Mouse (Mus musculus): Measurements from ENCODE around the gene Ola1. TPM values are rescaled to one million over a fixed set of nuclear protein-coding genes. Genes with fewer than 3 reads are reported as not detected.

Ola1 gene
- polyA plus RNA-seq, 2 experiments: 49.7 to 95.4 TPM

DNA sequence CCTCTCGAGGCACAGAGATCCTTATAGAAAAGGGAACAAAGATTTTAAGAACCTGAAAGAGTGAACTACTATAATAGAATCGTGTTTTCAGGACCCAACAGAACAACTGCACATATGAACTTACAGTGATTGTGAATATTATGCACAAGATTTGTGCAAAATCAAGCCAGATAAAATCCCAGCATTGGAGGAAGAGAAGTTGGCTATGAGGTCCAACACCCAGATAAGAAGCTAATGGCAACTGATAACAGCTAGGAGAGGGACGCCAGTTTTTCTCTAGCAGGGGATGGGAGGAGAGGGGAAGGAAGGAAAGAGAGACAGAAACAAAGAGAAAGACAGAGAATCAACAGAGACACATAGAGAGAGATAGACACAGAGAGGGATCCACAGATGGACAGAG, 33.5 kb downstream of the Ola1 start:
- Histone ChIP-seq H3K27ac (replicated peaks; ENCODE audit: low read depth, low read length) (no peak overlapping the region), H3K9ac (ENCODE audit: low read depth, low read length, severe bottlenecking) (no peak overlapping the region), H3K27me3 (ENCODE audit: control insufficient read depth, insufficient read depth, low read length) (no peaks in the 10 kb centered on the region), H3K9me3 (ENCODE audit: control insufficient read depth, low read length) (no peaks in the 10 kb centered on the region), H3K4me3 (replicated peaks; ENCODE audit: low read length) (no peak overlapping the region), H3K4me2 (replicated peaks; ENCODE audit: low read depth, low read length, severe bottlenecking) (no peak overlapping the region), H3K4me1 (ENCODE audit: control insufficient read depth, insufficient read depth, low read length) (no peaks in the 10 kb centered on the region), H3K36me3 (ENCODE audit: control insufficient read depth, insufficient read depth, low read length) (no peaks in the 10 kb centered on the region)
- DNase-seq (ENCODE audit: low spot score) (no peak), ATAC-seq (ENCODE audit: low FRiP score, low read depth) (no peak)
- no peak for TF ChIP-seq POLR2A (IDR thresholded peaks at IDR 0.05; ENCODE audit: borderline replicate concordance, extremely low read depth, insufficient read depth, insufficient read length)
- 82% methylated on average over 3 of the region's 3 CpGs for WGBS

DNA sequence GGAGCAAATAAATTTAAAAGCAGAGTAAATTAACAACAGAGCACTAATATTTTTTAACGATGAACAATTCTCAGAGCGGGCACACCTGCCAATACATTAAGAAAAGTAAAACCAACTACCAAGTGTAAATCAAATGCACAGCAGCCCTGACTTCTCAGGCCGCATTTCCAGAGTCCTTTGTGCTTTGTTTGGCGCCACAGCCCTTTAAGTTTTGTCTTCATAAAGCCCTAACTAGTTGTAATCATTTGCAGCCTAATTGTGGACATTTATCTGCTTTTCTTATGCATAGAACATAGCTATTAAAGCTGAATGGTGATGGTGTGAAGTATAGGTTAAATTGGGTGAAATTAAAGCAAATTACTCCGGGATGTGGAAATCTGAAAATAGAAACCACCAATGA, 49.2 kb downstream of the Ola1 start:
- H3K4me2 ChIP-seq (replicated peaks; ENCODE audit: low read depth, low read length, severe bottlenecking): no peak overlapping the region
- H3K27ac ChIP-seq (replicated peaks; ENCODE audit: low read depth, low read length): no peak overlapping the region
- H3K36me3 ChIP-seq (ENCODE audit: control insufficient read depth, insufficient read depth, low read length): no peaks in the 10 kb centered on the region
- 0 out of 2 replicates have a peak, but pooled peaks cover 6% of the 10 kb centered on the region for H3K4me1 ChIP-seq (ENCODE audit: control insufficient read depth, insufficient read depth, low read length)
- 32% methylated on average over 5 of the region's 5 CpGs for WGBS
- DNase-seq (ENCODE audit: low spot score): no peak
- no peak overlapping the region for H3K9ac ChIP-seq (ENCODE audit: low read depth, low read length, severe bottlenecking)
- no peak for ATAC-seq (ENCODE audit: low FRiP score, low read depth)
- no peaks in the 10 kb centered on the region for H3K27me3 ChIP-seq (ENCODE audit: control insufficient read depth, insufficient read depth, low read length)
- no peak for TF ChIP-seq POLR2A (IDR thresholded peaks at IDR 0.05; ENCODE audit: borderline replicate concordance, extremely low read depth, insufficient read depth, insufficient read length)
- no peaks in the 10 kb centered on the region for H3K9me3 ChIP-seq (ENCODE audit: control insufficient read depth, low read length)
- no peak overlapping the region for H3K4me3 ChIP-seq (replicated peaks; ENCODE audit: low read length)

DNA sequence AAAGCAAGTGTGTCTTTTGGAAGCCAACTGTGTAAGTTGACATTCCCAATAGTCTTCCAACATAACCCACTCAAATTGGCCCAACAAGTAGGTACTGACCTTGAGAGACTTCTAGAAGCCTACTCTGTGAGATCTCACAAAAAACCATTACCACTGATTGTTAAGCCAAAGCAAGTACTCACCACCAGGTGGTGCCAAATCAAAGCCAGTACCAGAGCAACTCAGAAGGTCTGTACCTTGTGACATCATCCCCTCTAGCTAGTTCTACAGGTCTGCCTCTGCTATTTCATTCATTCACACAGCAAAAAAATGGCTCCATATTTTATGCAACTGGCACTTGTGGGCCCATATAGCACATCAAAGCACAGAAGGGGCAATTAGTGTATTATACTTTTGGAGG, 51.6 kb downstream of the Ola1 start:
- Histone ChIP-seq H3K9me3 (ENCODE audit: control insufficient read depth, low read length) (no peaks in the 10 kb centered on the region), H3K9ac (ENCODE audit: low read depth, low read length, severe bottlenecking) (no peak overlapping the region), H3K27ac (replicated peaks; ENCODE audit: low read depth, low read length) (no peak overlapping the region), H3K27me3 (ENCODE audit: control insufficient read depth, insufficient read depth, low read length) (no peaks in the 10 kb centered on the region), H3K4me1 (ENCODE audit: control insufficient read depth, insufficient read depth, low read length) (0 out of 2 replicates have a peak, but pooled peaks cover 6% of the 10 kb centered on the region), H3K4me2 (replicated peaks; ENCODE audit: low read depth, low read length, severe bottlenecking) (no peak overlapping the region), H3K4me3 (replicated peaks; ENCODE audit: low read length) (no peak overlapping the region), H3K36me3 (ENCODE audit: control insufficient read depth, insufficient read depth, low read length) (no peaks in the 10 kb centered on the region)
- no peak for ATAC-seq (ENCODE audit: low FRiP score, low read depth)
- peak; percentile 68 for DNase-seq (ENCODE audit: low spot score)
- no peak for TF ChIP-seq POLR2A (IDR thresholded peaks at IDR 0.05; ENCODE audit: borderline replicate concordance, extremely low read depth, insufficient read depth, insufficient read length)

DNA sequence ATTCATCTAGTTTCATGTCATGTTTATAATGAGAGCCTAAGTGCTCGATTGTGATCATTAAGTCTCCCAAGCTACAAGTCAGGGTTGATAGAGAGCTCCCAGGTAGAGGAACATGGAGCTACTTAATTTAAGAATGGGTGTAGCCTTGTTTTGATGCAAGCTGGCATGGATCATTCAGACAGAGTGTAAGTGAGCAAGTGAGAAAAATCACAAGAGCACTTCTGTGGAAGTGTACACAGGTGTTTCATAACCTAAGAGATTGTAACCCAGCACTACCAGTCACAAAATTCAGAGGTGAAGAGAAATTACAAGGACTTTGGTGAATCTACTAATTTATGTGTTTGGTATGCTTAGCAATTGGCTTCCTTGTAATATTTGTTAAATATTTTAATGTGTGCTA, 54.1 kb downstream of the Ola1 start:
- Histone ChIP-seq H3K27ac (replicated peaks; ENCODE audit: low read depth, low read length) (no peak overlapping the region), H3K4me1 (ENCODE audit: control insufficient read depth, insufficient read depth, low read length) (no peaks in the 10 kb centered on the region), H3K4me2 (replicated peaks; ENCODE audit: low read depth, low read length, severe bottlenecking) (no peak overlapping the region), H3K36me3 (ENCODE audit: control insufficient read depth, insufficient read depth, low read length) (no peaks in the 10 kb centered on the region), H3K9ac (ENCODE audit: low read depth, low read length, severe bottlenecking) (no peak overlapping the region), H3K27me3 (ENCODE audit: control insufficient read depth, insufficient read depth, low read length) (no peaks in the 10 kb centered on the region), H3K9me3 (ENCODE audit: control insufficient read depth, low read length) (no peaks in the 10 kb centered on the region), H3K4me3 (replicated peaks; ENCODE audit: low read length) (no peak overlapping the region)
- DNase-seq (ENCODE audit: low spot score) (no peak), ATAC-seq (ENCODE audit: low FRiP score, low read depth) (no peak)
- TF ChIP-seq POLR2A (IDR thresholded peaks at IDR 0.05; ENCODE audit: borderline replicate concordance, extremely low read depth, insufficient read depth, insufficient read length): no peak
- 74% methylated on average over 1 of the region's 1 CpGs for WGBS

DNA sequence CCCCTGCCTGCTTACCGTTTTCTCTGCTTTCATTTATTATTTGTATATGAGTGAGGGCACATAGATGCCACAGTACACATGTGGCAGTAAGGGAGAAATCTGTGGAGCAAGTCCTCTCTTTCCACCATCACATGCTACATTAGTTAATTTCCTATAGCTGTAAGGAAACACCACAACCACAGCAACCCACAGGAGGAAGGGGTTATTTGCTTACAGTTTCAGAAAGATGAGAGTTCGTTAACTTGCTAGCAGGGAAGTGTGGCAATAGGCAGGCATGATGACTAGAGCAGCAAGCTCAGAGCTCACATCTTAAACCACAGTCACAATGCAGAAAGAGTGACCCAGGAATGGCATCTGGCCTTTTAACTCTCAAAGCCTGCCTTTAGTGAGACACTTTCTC, 58.0 kb downstream of the Ola1 start:
- Histone ChIP-seq H3K27me3 (ENCODE audit: control insufficient read depth, insufficient read depth, low read length) (no peaks in the 10 kb centered on the region), H3K4me3 (replicated peaks; ENCODE audit: low read length) (no peak overlapping the region), H3K9ac (ENCODE audit: low read depth, low read length, severe bottlenecking) (no peak overlapping the region), H3K27ac (replicated peaks; ENCODE audit: low read depth, low read length) (no peak overlapping the region), H3K4me1 (ENCODE audit: control insufficient read depth, insufficient read depth, low read length) (no peaks in the 10 kb centered on the region), H3K4me2 (replicated peaks; ENCODE audit: low read depth, low read length, severe bottlenecking) (no peak overlapping the region), H3K36me3 (ENCODE audit: control insufficient read depth, insufficient read depth, low read length) (peaks cover 9% of the 10 kb centered on the region), H3K9me3 (ENCODE audit: control insufficient read depth, low read length) (no peaks in the 10 kb centered on the region)
- no peak for ATAC-seq (ENCODE audit: low FRiP score, low read depth)
- no peak for TF ChIP-seq POLR2A (IDR thresholded peaks at IDR 0.05; ENCODE audit: borderline replicate concordance, extremely low read depth, insufficient read depth, insufficient read length)
- WGBS: 55% methylated on average over 2 of the region's 2 CpGs
- no peak for DNase-seq (ENCODE audit: low spot score)

DNA sequence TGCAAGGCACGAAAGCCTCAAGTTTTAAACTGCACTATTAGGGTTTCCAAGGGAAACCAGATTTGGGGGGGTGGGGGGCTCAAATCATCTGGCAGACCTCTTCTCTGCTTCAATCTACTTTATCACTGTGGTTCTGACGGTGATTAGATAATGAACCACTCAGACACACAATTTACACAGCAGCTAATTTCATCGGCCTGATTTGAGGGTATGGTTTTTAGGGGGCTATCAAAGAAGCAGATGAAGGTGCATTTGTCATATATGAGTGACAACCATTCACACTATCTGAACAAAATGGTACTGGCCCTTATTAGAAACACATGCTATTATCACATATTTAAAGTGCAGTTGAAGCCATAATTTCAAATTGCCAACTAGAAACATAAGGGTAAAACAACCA, 61.5 kb downstream of the Ola1 start:
- 86% methylated on average over 3 of the region's 3 CpGs for WGBS
- ATAC-seq (ENCODE audit: low FRiP score, low read depth): no peak
- Histone ChIP-seq H3K4me3 (replicated peaks; ENCODE audit: low read length) (no peak overlapping the region), H3K4me1 (ENCODE audit: control insufficient read depth, insufficient read depth, low read length) (no peaks in the 10 kb centered on the region), H3K9ac (ENCODE audit: low read depth, low read length, severe bottlenecking) (no peak overlapping the region), H3K36me3 (ENCODE audit: control insufficient read depth, insufficient read depth, low read length) (peaks cover 22% of the 10 kb centered on the region), H3K9me3 (ENCODE audit: control insufficient read depth, low read length) (no peaks in the 10 kb centered on the region), H3K27ac (replicated peaks; ENCODE audit: low read depth, low read length) (no peak overlapping the region), H3K4me2 (replicated peaks; ENCODE audit: low read depth, low read length, severe bottlenecking) (no peak overlapping the region), H3K27me3 (ENCODE audit: control insufficient read depth, insufficient read depth, low read length) (no peaks in the 10 kb centered on the region)
- TF ChIP-seq POLR2A (IDR thresholded peaks at IDR 0.05; ENCODE audit: borderline replicate concordance, extremely low read depth, insufficient read depth, insufficient read length): no peak
- DNase-seq (ENCODE audit: low spot score): no peak

Measured in limb, embryonic 14.5 days (tissue).